Mouse (Mus musculus): ENCODE results near the gene Flnb.

GRCm38 (mm10) chr14:7818463-7819121 lies 835 bp downstream of the Flnb start:
- TF ChIP-seq POLR2A (IDR thresholded peaks at IDR 0.05; ENCODE audit: insufficient read depth, low read length) (no peak), CTCF (IDR thresholded peaks at IDR 0.05; ENCODE audit: low read depth, low read length) (no peak)

Data from ES-Bruce4 (cell line).